Mouse (Mus musculus): Measurements from ENCODE around the gene Cnga4.
"Not testable (repeated sequence)": the region's sequence is repeated elsewhere in the genome, so short reads cannot be mapped to it uniquely, and the experiment has no call there.

The Cnga4 gene

DNA sequence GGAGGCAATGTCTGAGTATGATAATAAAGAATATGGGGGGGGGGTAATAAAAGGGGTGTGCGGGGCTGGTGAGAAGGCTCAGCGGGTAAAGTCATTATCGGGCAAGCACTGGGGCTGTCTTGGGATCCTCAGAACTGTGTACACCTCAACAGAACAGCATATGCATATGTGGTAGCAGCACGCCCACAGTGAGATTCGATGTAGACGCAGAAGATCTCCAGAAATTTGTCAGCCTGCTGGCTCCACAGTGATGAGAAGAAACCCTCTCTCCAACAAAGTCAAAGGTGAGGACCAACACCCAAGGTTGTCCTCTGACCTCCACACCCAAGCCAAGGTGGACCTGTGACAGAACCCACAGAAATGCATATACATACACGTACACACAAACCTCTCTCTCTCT, 12.2 kb downstream of the Cnga4 start:
- no peak for DNase-seq (ENCODE audit: low spot score)

DNA sequence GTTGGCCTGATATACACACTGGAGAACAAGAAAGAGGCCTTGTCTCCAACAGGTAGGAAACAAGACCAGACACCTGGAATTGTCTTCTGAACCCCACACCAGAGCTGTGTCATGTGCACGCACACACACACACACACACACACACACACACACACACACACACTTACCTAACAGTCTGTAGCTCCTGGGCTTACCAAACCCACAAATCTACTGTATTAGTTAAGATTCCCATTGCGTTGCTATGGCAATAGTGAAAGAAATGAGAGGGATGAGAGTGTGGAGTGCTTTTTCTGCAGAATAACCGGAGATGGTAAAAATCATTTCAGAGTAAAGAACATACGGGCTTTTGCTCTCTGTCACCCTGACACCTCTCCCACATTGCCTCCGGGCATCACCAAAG, 13.7 kb downstream of the Cnga4 start:
- DNase-seq (ENCODE audit: low spot score) = no peak

DNA sequence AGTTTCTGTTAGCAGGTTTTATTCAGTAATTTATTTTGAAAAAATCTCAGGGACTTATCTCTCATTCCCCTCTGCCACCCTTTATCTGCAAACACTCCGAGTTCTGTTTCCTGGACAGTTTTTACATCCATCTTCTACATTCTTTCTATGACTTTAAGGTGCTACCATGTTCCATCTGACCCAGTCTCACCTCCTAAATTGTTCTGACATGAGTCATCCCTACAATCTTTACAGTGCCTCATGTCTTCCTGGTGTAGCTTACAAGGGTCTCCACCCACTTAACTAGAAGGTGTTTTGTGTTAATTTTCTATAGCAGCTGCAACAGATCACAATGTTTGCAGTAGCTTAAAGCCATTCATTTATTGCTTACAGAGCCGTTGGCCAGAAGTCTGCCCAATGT, 16.5 kb downstream of the Cnga4 start:
- DNase-seq (ENCODE audit: low spot score) = no peak

DNA sequence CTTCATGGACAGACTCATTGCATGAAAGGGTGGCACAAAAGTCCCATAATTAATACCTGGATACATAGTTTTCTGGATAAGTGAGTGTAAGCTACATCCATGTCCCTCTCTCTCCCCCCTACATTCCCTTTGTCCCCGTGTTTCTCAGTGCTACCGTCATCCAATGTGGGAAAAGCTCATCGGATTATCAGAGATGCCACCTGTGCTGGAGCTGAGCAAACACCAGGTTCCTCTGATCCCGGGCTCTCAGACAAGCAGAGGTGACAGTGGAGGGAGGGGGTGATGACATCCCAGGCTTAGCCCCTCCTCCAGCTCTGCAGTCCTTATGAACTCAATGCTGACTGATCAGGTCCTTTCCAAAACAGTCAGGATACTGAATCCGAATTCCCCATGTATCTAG, 20.0 kb downstream of the Cnga4 start:
- DNase-seq (ENCODE audit: low spot score) = no peak

DNA sequence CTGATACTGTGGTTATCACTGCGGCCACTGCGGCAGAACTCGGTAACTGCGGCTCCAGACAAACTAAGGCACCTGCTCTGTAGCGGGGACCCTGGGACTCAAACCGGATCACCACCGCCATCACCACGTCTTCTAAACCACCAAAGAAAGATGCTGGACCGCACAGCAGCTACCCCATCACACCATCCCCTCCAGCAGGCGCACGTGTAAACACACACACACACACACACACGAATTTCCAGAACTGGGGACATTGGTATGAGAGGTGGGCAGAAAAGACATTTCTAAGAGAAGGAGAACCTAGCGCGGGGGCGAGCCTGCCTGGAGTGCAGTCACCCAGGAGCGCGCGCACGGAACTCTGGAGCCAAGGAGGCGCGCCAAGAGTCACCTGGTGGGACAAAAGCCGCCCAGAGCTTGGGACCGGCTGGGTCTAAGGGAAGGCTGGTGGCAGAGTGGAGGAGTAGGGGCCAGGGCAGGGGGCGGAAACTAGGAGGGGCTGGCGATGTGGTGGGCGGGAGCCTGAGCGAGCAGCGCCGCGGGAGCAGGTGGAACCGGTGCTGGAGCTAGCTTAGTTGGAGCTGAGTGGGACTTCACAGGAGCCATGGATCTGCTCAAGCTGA, 21.2 kb downstream of the Cnga4 start, which contains the start of gene Cckbr:
Gene Cckbr, plus strand, starts transcription at position 308 of the 620 bp plus-strand sequence.
- DNase-seq (ENCODE audit: low spot score) = no peak

DNA sequence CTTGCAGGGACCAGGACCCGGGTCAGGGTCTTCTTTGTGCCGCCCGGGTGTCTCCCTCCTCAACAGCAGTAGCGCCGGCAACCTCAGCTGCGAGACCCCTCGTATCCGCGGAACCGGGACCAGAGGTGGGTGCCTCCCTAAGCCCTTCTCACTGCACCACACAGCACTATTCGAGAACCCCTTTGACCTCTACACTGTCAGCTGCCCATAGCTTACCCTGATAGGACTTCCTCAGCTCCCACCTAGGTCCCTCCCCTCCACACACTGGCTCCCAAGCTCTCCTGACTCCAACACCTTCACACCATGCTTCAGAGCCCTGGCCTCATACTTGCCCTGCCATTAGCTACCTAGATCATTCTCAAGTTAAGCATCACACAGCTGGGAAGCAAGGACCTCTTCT, 21.7 kb downstream of the Cnga4 start:
- DNase-seq (ENCODE audit: low spot score) = no peak

DNA sequence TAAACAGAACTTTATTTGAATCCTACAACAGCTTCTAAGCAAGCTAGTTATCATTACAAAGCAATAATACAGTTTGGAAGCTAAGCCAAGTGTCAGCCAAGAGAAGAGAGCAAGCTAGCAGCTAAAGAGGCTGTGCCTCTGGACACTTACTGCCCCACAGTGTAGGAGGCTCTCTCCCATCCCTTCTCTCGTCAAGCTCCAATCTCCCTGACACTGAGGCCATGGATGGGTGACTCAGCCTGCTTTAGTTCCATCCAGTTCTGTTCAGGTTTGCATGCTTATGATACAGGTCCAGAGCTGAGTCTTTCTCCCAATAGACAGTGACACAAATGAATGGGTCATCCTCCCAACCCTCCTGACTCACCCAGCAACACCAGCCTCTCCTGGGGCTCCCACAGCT, 27.7 kb downstream of the Cnga4 start:
- DNase-seq (ENCODE audit: low spot score) = no peak

DNA sequence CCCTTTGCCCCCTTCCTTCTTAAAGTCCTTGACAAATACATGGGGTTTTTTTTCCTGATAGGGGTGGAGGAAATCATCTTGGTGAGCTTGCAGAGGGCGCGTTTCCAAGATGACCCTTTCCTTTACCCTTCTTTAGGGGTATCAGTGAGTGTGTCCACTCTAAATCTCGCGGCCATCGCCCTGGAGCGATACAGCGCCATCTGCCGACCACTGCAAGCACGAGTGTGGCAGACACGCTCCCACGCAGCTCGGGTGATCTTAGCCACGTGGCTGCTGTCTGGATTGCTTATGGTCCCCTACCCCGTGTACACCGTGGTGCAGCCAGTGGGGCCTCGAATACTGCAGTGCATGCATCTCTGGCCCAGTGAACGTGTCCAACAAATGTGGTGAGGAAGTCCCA, 29.5 kb downstream of the Cnga4 start:
- DNase-seq (ENCODE audit: low spot score) = peak; percentile 24

DNA sequence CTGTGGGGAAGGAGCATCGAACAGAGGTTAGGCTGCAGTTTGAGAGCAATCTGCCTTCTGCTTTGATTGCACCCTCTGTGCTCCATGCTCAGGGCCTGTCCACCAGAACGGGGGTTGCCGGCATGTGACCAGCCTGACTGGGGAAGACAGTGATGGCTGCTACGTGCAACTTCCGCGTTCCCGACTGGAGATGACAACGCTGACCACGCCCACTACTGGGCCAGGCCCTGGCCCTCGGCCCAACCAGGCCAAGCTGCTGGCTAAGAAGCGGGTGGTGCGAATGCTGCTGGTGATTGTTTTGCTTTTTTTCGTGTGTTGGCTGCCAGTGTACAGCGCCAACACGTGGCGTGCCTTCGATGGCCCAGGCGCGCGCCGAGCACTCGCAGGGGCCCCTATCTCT, 30.4 kb downstream of the Cnga4 start:
- DNase-seq (ENCODE audit: low spot score) = no peak

DNA sequence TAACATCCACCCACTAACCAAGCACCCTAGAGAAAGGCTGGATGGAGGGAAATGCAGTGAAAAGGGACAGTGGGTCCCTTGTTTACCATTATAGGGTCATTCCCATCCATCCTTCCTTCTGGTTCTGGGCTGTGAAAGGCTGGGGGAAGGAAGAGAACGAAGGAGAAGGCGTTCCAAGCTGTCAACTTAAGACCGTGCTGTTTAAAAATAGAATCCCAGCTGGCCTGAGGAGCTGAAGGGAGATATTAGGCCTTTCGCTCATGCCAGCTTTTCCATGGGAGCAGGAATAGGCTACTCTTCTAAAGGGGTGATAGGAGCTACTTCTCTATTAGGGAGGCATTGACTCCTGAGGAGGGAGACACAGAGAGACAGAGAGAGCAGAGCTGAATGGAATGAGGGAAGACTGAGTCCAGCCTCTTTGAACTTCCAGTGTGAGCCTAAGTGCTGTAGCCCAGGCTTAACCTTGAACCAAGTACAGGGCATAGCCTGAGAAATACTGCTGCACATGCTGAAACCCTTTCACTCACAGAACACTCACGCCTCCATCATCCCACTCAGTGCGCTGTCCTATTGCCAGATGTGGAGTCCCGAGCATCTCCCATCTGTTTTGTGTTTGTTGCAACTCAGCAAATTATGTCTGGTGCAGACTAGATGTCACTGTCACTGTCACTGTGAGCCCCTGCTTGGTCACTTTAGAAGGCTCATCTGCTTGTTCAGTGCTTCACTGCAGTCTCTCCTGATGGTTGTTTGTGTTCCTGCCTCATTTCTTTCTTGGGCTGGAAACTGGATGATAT, 33.8 kb downstream of the Cnga4 start:
- DNase-seq (ENCODE audit: low spot score) = no peak

DNA sequence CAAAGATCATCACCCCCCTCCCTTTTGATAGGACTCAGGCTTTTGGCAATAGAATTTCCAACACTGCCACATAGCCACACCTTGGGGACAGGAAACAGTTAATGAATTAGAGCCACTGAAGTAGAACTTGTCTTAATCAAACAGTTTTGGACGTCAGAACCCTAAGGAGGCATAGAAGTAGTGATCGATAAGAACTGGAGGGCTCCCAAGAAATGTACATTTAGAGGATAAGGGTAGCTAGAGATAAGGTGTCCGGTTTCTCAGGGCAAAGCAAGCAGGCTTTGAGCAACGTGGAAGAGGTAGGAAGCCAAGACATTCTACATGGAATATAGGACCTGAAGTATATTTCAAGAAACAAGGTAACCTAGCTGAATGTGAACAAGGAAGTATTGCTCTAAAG, 37.1 kb downstream of the Cnga4 start:
- DNase-seq (ENCODE audit: low spot score) = no peak

DNA sequence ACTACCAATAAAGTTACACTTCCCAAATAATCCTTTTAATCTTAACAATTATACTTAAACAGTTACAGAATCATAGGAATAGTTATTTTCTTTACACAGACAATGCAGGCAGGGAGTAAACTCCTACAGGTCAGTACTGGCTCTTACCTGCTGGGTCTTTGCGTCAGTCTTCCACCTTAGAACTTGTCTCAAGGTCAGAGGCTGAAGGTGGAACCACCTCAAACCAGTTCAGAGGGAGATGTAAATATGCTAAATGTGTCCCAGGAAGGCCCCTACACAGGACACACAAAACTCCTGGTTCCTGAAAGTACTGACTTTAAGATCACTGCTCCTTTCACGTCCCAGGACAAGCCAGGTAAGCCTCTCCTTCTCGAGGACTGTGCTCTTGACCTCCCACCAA, 40.7 kb downstream of the Cnga4 start:
- no peak for DNase-seq (ENCODE audit: low spot score)

DNA sequence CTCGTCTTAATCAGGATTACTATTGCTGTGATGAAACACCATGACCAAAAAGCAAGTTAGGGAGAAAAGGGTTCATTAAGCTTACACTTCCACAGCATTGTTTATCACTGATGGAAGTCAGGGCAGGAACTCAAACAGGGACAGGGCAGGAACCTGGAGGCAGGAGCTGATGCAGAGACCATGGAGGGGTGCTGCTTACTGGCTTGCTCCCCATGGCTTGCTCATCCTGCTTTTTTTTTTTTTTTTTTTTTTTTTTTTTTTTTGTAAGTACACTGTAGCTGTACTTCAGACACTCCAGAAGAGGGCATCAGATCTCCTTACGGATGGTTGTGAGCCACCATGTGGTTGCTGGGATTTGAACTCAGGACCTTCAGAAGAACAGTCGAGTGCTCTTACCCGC, 49.0 kb downstream of the Cnga4 start:
- DNase-seq (ENCODE audit: low spot score) = not testable (repeated sequence)
